Mouse (Mus musculus): Measurements from ENCODE around the gene 9130204L05Rik.

The 9130204L05Rik gene

GRCm38 (mm10) chr3:91090703-91091102, at the start of gene 9130204L05Rik:
Gene 9130204L05Rik, minus strand, starts transcription at chr3:91090803.
- in situ Hi-C loops (cut with MboI; ENCODE audit: low sequenced_read_pairs), result no loop called here

DNA sequence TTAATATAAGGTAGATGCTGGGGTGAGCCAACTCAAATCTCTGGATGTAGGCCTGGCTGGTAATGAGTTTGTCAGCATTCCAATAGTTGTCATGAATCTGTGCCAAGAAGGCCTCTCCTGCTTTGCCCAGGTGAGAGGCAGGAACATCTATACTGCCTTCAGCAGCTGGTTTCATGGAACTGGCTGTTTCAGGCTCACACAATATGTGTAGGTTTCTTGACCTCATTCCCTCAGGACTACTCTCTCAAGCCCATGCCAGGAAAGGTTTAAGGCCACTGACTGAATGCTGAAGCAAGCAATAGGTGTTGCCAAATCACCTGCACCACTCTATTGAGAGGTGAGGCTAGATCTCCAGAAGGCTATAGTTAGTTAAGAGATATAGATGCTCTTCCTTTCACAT, 18.1 kb upstream of the 9130204L05Rik start:
- in situ Hi-C loops (cut with MboI; ENCODE audit: low sequenced_read_pairs), result no loop called here

DNA sequence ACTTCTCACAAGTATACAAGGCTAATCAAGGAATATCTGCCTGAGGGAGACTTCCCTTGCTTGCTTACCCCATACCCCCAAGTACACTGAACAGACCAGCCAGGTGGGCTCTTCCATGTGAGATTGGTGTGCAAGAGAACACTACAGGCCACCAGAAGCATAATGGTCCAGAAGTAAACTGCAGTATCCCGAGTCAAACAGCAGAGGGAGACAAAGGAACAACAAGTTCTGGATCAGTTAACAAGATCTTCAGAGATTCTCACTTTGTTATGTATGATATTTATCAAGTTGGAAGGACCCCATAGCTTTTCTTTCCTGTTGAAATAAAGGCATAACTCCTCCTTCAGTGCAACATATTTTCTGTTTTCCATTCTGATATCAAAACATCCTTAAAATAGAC, 31.4 kb downstream of the 9130204L05Rik start:
- in situ Hi-C loops (cut with MboI; ENCODE audit: low sequenced_read_pairs), result no loop called here

GRCm38 (mm10) chr3:91052654-91053053, 37.9 kb downstream of the 9130204L05Rik start:
- in situ Hi-C loops (cut with MboI; ENCODE audit: low sequenced_read_pairs), result no loop called here

All from CH12F3 (cell line).